Mouse (Mus musculus) A20 (cell line): ENCODE results near the gene 1700020A23Rik.
"Not testable (repeated sequence)": the region's sequence is repeated elsewhere in the genome, so short reads cannot be mapped to it uniquely, and the experiment has no call there.

Experiments
- DNase-seq: peaks from one replicate; pipeline ENCODE4 v3.0.0-alpha.2; 2011; ENCODE audit warnings: low read depth, low spot score

Gene 1700020A23Rik

DNA sequence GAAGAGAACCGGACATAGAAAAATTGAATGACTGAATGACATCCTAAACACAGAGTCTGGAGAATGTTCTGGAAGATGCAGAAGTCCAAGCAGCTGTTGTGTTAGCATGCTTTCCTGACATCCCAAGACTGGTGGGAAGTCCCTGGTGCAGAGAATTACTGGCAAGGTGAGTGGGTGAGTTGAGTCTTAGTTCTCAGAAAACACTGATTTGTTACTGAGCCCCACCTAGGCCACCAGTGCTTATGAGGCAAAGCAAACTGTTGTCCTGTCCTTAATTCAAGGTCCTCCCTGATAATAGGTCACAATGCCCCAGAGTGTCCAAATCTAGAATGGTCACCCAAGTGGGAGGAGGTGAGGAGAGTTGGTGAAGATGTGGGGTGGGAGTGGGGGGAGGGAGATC, at the start of gene 1700020A23Rik, which contains the start of gene Gm28372:
Gene 1700020A23Rik (plus strand): TSS at position 321 of the 400 bp plus-strand sequence.
Gene Gm28372 (plus strand): TSS at position 301 of the 400 bp plus-strand sequence.
- DNase-seq, result no peak

DNA sequence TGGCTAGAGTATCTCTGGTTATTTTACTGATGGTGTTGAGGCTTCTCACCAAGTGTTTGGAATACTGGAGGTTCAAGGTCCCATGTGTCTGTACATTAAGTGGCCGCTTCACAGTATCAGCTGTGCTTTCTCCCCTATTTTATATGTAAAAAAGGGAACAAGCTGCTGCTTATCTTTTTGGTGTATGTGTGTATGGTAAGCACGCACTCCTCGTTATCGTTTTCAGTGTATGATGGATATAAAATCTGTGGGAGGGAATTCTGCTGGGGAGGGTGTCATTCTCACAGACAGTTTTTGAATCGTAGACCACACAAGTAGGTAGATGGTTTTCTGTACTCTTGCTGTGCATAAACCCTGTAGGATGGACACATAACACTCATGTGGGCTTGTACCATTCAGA, 47.5 kb upstream of the 1700020A23Rik start:
- no peak for DNase-seq

DNA sequence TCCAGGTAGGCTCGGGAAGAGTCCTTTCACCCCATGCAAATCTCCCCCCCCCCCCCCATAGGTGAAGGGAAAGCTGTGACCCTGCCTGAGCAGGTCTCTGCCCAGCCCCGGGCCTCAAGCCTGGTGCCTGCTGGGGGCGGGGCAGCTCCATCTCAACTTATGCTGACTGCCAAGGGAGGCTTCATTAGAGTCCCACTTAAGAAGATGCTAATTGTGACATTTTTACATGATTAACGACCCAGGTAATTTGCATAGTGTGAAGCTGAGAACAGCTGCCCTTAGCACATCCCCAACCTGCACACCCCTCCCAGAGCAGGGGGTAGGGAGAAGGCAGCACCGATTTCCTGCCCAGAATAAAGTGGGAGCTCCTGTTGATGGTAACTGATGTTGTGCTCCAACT, 46.2 kb upstream of the 1700020A23Rik start:
- peak; percentile 82 for DNase-seq

DNA sequence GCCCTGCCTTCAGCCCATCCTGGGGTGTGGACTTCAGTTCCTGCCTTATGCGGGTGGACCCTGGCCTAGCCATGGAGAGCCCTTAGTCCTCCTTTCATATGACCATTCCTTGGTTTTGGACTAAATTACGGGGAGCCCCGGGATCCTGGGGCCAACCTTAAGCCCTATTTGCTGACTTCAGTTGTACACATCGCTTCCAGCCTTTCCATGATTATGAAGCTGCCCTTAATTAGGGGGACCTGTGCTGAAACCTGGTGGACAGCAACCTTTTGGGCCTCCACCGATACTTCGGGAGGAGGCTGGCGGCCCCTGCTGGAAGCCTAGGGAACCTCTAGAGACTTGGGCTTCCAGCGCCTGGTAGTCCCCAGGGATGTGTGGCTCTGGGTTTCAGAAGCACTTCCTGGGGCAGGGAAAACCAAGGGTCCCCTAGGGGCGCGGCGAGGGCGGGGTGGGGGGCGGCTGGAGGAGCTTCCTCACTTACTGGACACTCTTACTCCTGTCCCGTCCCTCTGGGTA, 42.5 kb upstream of the 1700020A23Rik start:
- peak; percentile 60 for DNase-seq

DNA sequence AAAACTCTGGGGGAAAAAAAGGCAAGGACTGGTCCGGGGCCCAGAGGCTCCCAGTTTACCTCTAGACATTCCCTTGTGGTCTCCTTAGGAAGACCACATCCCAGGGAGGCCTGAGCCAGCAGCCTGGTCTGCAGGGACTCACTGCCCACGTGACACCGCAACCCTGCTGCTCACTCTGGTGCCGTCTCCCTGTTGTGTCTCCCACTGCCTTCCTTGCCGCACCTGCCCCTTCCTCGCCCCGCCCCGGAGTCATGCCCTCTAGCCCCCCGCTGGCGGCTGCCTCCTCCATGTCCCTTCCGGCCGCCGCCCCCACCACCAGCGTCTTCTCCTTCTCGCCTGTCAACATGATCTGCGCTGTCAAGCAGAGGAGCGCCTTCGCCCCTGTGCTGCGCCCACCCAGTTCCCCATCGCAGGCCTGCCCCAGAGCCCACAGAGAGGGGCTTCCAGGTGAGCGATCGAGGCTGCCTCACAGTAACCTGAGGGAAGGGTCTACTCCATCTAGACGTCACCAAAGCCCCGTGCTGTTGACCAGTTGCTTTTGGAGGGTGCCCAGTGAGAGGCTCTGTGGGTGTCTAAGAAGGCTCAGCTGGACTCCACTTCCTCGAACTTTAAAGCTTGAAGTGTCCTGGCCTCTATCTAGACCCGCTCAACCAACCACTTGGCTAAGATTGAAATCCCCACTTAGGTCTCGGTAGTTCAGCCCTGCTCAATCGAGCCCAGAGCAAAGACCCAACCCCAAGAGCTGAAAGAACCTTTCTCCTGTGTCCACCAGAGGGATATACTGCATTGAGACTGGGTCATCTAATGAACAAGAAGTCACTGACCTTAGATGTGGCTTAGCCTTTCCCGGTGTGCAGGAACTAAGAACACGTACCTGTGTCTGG, 39.6 kb upstream of the 1700020A23Rik start:
- DNase-seq, result no peak

DNA sequence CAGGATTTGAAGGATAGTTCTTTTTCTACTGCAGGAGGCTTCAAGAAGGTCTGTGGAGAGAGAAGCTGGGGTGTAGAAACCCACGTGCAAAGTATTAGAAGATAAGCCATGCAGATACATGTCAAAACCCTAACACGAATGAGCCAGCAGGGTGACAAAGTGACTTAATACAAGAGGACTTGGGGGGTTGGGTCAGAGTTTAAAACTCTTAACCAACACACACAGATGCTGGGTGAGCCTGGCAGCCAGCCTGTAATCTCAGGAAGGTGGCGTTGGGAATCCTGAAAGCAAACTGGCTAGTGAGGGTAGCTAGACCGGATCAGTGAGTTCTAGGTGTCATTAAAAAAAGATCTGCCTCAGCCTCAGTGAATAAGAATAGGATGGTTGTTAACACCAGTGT, 37.7 kb upstream of the 1700020A23Rik start:
- no peak for DNase-seq

DNA sequence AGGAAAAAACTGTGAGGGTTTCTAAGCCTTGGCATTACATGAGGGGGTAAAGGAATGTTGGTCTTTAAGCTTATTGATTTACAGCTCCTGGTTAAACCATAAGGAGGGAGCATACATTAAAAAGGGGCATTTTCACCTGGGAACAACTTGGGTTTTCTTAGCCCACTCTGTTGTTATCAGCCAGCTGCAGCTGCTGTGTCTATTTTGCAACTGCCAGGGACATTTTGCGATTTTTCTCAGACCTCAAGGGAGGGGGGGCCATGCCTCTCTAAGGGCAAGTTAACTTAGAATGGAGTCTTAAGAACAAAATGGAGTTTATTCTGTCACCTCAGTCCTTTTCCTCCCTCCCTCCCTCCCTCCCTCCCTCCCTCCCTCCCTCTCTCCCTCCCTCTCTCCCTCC, 32.0 kb upstream of the 1700020A23Rik start:
- not testable (repeated sequence) for DNase-seq

DNA sequence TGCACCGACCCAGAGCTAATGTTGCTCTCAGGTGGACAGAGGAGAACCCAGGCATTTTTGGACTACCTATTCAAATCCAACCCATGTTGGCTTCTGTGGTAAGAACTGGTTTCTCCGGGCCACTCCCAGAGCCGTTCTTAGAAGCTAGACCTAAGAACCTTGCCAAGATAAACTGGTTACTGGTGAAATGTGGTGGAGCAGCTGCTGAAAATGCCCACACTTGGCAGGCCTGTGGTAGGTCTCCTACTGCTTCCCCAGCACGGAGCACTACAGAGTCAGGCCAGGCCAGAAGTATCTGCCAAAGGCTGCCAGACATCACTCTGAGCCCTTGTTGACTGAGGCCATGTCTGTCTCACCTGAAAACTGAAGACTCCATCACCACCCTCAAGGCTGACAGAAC, 30.1 kb upstream of the 1700020A23Rik start:
- DNase-seq, result no peak

DNA sequence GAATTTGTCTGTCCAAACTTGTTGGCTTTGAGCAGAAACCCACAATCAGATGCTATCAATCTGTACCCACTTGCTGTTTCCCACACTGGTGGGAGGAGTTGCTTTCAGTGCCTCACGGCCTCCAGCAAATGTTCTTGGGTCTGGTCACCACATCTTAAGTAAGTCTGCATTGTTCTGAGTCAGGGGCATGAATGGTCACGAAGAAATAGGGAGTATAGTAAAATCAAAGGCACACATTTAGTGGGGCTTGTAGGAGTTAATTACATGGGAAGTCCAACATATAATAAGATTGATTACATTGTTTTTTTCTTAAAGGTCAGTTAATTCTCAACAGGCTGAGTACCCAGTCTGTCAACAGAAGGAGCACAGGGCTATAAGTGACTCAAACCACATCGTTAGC, 21.9 kb upstream of the 1700020A23Rik start:
- DNase-seq, result no peak

DNA sequence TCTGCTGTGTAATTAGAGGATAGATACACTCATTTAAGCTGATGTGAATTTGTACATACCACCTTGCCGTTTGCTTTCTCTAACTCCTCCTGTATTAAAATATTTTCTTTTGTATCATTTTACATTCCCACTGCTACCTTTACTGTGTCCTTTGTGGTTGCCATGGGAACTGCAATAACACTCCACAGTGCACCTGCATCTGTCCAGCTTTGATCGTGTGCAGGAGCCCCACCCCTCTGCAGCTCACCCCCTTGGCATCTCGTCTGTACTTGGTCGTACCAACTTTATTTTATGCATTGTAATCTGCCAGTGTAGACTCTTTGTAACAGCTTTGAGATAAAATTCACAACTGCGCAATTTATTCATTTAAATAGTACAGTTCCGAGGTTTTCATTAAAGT, 21.2 kb upstream of the 1700020A23Rik start:
- DNase-seq, result no peak

DNA sequence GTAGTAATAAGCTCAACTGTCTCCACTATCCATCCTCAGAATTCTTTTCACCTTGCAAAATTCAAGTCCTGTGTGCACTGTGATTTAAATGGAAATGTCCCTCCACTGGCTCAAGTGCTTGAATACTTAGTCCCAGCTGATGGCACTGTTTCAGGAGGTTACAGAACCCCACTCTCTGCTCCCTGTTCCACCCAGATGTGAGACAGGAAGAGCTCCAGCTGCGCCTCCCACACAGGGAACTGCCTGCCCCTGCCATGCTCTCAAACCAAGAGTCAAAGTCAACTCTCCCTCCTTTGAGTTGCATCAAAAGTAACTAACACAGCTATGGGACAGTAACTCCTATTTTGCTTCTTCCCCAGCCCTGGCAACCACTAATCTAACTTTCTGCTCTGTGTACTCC, 18.8 kb upstream of the 1700020A23Rik start:
- no peak for DNase-seq

DNA sequence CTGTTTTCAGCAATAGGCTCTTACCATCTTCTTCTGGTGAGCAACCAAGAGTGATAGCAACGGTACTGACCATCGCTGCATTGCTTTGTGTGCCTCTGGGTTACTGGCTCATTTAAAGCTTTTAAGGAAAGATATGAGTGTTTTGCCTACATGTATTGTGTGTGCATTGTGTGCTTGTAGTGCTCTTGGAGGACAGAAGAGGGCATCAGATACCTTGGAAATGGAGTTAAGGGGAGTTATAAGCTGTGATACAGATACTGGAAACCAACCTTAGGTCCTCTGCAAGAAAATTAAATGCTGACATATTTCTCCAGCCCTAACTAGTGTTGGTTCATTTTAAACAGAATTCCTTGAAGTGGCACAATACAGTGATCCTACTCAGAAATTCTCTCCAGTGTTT, 16.3 kb upstream of the 1700020A23Rik start:
- peak; percentile 32 for DNase-seq

DNA sequence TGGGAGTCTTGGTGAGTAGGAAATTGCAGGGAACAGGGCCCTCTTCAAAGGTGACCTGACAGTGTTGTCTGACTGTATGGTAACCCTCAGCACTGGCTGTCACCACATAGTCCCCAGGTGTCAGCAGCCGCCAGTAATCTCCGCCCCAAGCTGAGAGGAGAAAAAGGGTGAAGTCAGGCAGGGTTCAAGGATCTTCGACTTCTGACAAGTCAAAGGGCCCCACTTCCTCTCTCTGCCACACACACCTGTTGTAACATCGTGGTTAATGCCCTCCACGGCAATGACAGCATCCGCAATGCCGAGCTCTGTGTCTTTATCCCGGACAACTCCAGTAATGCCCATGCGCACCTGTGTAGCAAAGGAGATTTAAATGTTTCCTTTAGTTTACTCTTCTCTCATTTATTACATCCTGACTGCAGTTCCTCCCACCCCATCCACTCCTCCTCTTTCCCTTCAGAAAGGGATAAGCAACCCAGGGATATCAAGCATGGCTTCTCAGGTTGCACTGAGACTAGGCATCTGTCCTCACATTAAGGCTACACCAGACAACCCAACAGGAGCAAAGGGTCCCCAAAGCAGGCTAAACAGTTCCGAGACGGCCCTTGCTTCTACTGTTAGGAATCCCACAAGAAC, 13.9 kb upstream of the 1700020A23Rik start:
- DNase-seq, result peak; percentile 57

DNA sequence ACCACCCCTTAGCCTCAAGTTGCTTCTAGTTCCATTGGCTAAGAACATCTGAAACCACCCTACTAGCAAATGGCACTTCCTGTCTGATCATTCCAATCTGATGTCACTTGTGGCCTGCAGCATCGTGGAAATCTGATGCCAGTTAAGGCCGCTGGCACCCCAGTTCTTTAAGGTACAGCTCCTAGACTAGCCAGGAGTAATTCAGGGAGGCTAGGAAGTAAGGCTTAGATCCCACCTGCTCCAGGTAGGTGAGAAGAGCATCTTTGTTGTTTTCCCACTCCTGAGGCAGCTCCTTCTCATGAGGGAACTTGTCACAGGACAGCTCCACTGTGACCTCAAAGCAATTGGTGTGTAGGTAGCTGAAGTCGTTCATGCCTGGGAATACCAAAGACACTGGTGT, 12.2 kb upstream of the 1700020A23Rik start:
- no peak for DNase-seq

DNA sequence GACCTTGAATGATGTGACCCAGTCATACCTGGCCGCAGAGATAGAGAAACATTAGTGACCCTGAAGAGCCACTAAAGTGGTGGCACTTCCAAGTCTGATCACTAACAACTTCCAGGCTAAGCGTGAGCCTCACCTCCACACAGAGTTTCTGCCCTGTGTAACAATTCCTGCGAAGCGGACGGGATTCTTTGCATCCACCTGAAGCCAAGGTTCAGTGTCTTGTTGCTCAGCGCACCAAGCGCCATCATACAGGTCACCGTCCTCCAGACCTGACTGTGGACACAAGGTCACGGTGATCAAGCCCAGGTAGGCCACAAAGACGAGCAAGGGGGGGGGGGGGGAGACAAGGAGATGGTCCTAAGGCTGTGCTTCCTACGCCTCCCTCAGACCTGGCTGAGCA, 9.4 kb upstream of the 1700020A23Rik start:
- no peak for DNase-seq

DNA sequence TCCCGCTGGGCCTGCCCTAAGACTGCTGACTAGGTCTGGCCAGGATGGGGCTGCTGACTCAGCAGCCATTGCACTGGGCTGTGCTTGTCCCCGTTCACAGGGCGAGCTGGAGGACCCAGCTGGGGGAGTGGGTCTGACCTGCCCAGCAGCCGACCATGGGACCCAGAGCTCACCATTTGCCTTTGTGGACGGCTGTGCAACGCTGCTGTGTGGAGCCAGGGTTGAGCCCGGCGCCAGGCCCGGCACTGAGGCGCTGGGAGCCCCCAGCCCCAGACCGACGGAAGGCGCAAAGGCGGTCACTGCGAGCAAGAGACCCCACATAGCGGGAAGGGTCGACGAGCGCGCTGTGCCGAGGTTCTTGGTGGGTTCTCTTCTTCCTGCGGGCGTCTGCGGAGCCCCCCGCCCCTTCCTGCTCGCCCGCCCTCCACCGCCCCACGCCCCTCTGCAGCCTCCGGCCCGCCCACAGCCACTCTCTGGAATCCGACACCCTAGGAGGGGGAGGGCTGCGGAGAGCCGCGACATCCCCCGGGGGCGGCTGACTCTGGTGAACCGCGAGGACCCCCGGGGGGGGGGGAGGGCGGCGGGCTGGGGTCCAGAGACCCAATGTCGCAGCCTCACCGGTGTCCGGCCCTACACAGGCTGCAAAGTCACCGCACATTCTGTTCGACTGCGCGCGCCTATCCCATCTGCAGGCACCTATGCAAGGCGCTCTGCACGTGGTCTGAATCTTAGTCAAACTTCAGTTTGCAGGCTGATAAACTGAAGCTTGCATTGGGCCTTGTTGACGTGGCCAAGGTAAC, 7.7 kb upstream of the 1700020A23Rik start, which contains the start of gene Cpxm1:
Gene Cpxm1 (minus strand): TSS at position 389 of the 800 bp plus-strand sequence.
- DNase-seq, result no peak

DNA sequence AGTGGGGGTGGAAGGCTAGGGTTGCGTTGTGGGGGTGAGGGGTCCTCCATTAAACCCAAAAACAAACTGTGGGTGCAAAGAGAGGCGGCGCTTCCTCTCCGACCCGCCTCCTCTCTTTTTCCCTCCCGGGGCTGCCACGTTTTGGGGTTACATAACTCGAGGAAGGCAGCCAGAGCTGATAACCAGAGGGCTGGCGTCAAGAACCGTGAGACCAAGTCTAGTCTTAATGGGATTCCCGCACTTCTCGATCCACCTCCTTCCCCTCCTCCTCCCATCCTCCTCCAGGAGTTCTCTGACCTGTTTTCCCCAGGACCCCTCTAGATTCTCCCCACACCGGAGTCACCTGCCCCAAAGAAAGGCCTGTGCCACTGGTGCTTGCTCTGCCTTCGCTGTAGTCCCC, 7.0 kb upstream of the 1700020A23Rik start:
- DNase-seq, result no peak

DNA sequence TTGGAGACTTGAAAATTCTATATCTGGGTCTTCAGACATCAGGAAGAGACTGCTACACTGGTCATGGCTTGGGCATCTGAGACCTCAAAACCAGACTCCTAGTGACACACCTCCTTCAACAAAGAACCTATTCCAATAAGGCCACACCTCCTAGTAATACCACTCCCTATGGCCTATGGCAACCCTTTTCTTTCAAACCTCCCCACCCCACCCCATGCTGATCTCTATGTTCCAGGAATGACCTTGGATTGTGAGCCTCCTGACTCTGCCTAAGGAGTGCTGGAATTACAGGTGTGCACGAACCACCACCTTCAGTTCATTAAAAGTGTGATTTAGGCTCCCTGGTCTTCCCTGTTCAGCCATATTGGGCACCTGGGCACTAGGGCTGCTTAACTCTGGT, 5.0 kb upstream of the 1700020A23Rik start:
- DNase-seq, result no peak

DNA sequence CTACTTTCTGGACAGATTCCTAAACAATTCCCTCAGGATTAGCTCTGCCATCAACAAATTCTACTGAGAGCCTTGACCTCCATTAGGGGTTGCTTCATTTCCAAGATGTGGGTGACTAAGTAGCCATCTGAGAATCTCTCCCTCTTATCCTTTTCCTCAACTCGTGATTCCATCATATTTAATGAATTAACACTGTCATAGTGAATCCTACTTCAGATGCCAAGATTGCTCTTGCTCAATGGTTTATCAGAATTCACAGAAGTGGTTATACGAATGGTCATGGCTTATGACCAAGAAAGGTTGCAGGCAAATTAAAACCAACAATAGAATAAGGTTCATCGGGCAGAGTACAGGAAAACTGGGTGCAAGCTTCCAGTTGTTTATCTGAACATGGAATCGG, 3.2 kb upstream of the 1700020A23Rik start:
- no peak for DNase-seq

DNA sequence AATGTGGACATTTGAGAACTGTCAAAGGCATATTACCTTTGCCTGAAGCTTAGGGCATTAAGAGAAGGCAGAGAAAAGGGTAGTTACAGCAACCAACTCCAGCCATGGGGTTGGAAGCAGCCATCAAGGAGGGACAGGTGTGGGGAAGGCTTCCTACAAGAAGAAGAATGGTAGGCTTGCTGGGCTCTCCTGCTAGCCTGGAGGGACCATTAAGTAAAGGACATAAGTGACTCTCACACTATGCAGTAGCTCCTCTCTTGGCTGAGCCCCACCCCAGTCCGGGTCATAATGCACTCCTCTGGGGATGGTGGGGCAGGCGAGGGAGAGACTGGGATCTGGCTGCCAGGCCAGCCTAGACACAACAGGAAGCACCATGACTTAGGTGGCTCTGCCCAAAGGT, 1.1 kb downstream of the 1700020A23Rik start, which contains the start of gene Tmem239:
Gene Tmem239 (plus strand): TSS at position 301 of the 400 bp plus-strand sequence.
- no peak for DNase-seq

DNA sequence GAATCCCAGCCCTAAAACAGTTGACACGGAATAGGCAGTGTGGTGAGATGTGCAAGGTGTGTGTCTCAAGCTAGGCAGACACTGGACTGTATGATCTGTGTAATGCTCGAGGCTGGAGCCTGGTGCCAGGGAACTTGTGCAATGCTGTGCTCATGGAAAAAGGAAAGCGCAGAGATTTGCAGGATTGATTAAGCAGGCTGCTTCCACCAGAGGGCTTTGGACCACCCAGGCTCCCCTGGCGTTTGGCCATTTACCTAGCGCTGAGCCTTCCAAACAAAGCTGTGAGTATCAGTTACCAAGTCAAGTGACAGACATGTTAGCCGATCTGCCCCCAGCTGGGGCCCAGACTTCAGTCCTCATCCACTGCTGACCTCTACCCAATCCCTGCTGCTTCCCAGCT, 3.1 kb downstream of the 1700020A23Rik start:
- no peak for DNase-seq
